Mouse (Mus musculus): ENCODE measurements at regions not wholly inside any gene's neighbourhood (a gene's known extent, or its start where the extent isn't known, plus 50 kb on each side); places are given as distances from the start of the nearest gene placed in this dataset.

DNA sequence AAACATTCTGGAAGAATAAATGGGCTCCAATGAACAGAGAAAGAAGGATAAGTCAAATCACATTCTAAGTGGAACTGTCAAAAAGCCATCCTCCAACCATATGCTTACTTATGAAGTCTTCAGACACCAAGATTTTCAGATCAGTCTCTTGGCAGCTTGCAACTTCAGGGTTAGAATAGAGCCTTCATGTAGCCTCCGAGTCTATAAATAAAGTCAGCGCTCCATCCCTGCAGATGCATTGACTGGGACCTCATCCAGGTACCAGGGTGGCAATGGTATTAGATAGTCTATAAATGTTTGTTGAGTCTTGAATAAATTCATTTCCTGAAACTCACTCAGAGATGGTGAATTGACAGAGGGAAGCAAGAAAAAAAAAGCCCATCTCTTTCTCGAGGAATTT, 107.2 kb upstream of the Eepd1 start:
- Histone ChIP-seq H3K4me2 (no peak overlapping the region), H3K9me3 (no peaks in the 10 kb centered on the region), H3K4me1 (no peaks in the 10 kb centered on the region), H3K9ac (no peak overlapping the region), H3K36me3 (no peaks in the 10 kb centered on the region), H3K4me3 (no peak overlapping the region), H3K27me3 (no peaks in the 10 kb centered on the region), H3K27ac (no peak overlapping the region)
- ATAC-seq (ENCODE audit: borderline replicate concordance, extremely low read depth, low FRiP score, low TSS enrichment), result no peak
- WGBS, result 70% methylated on average over 3 of the region's 3 CpGs

DNA sequence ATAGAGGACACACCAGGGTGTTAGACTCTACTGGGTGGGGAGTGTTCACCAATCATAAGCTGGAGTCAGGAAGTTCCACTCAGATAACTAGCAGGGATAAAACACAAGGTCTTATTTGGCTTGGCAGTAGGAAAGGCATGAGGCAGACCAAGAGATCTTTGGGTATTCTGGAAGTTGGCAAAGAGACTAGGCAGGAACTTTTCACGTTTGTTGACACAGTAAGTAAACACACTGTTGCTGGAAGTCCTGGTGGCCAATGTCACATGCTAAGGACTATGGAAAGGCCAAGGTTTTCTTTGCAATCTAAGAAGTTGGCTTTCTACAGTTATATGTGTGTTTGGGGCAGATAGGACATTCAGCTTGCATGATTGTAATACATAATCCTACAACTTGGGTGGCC, 105.1 kb upstream of the Eepd1 start:
- Histone ChIP-seq H3K4me1 (no peaks in the 10 kb centered on the region), H3K27ac (no peak overlapping the region), H3K9ac (no peak overlapping the region), H3K4me2 (no peak overlapping the region), H3K9me3 (no peaks in the 10 kb centered on the region), H3K4me3 (no peak overlapping the region), H3K27me3 (no peaks in the 10 kb centered on the region), H3K36me3 (no peaks in the 10 kb centered on the region)
- 10% methylated on average over 1 of the region's 1 CpGs for WGBS
- no peak for ATAC-seq (ENCODE audit: borderline replicate concordance, extremely low read depth, low FRiP score, low TSS enrichment)

DNA sequence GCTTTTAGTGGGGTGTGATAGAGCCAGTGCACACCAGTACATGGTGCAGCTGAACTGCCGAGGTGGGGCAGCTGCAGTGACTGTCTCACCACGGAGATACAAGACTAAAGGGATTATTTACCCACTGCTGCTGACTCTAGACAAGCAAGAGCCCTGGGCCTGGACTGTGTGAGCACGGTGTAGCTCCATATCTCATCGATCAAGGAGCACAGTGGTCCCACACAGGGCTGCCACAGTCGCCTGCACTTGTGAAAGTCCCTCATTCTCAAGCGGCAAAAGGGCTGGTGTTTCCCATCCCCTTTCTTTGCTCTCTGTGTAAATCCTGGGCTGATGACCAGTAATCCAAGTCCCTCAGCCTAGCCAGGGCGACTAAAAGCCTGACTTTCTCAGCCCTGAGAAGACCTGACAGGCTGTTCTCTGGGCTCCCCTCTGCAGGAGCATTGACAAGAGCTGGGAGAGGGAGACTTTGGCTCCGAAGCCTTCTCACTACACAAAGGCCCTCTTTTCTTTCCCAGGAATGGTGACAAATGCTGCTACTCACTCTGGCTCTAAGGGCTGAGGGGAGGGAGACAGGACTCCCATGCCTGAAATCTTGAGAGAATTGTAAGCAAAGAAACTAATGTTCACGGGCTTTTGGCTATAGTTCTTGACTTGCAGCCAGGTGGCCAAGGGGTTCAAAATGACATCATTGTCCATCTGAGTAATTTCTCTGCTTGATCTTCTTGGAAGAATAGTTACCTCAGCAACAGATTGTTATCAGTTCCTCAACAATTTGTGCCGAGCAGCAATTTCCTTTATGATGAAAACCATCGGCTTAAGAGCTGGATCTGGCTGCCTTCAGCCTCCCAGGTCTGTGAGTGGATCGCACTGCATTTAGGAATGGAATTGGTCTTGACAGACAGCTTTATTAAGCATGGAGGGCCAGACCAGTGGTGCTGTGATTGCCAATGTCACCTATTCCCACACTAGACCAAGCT, 103.3 kb upstream of the Eepd1 start:
- no peaks in the 10 kb centered on the region for H3K9me3 ChIP-seq
- 41% methylated on average over 12 of the region's 12 CpGs for WGBS
- H3K4me1 ChIP-seq, result no peaks in the 10 kb centered on the region
- H3K9ac ChIP-seq, result no peak overlapping the region
- no peak overlapping the region for H3K4me3 ChIP-seq
- no peaks in the 10 kb centered on the region for H3K36me3 ChIP-seq
- H3K27me3 ChIP-seq, result no peaks in the 10 kb centered on the region
- no peak overlapping the region for H3K27ac ChIP-seq
- no peak overlapping the region for H3K4me2 ChIP-seq
- ATAC-seq (ENCODE audit: borderline replicate concordance, extremely low read depth, low FRiP score, low TSS enrichment), result no peak

DNA sequence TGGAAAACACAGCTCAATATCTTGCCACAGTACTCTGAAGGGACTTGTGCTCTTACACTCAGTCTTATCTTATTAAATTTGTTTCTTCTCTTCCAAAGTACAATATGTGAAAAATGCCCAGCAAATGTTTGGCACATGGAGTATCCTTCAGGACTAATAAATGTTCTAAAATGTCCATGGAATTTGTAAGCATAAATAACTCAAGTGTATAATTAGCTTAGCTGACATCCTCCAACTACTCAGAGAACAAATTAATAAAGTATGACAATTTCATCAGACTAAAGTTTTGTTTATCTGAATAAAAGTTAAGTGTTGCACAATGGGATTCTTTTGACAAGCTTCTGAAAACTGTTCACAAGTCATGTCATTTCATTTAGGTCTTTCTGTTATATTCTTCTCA, 96.0 kb upstream of the Eepd1 start:
- Histone ChIP-seq H3K9ac (no peak overlapping the region), H3K36me3 (no peaks in the 10 kb centered on the region), H3K27ac (no peak overlapping the region), H3K4me2 (no peak overlapping the region), H3K4me3 (no peak overlapping the region), H3K27me3 (no peaks in the 10 kb centered on the region), H3K9me3 (no peaks in the 10 kb centered on the region), H3K4me1 (no peaks in the 10 kb centered on the region)
- no peak for ATAC-seq (ENCODE audit: borderline replicate concordance, extremely low read depth, low FRiP score, low TSS enrichment)

DNA sequence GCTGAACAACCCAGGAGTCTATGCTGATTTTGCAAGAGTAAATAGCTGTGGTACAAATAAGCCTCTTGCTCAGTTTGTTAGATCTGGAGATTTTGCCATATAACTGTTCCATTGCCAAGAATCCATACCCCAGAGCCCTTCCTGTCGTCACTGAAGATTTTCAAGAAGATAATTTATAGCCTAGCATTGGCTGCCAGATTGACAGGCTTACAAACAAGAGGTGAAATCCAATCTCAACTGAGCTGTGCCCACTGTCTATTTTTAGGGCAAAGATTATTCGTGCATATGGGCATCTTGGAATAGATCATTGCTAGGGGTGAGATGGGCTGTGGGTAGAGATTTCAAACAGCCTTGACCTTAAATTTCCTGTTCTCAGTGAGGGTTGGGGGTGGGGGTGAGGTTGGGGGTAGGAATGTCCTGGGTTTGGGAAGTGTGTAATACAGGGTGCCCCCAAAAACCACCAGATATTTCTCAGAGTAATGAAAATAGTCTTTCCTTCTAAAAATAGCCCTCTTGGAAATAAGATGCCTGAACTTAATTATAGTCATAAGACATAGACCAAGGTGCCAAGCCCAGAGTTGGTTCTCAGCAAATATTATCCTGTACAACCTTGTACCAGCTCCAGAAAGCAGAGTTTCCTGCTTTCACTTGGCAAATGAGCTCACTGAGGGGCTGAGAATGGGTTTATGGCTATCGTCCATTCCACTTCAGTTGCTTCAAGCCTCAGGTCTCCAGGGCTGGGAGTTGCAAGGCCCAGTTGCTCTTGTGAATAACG, 93.3 kb upstream of the Eepd1 start:
- Histone ChIP-seq H3K27ac (no peak overlapping the region), H3K9me3 (no peaks in the 10 kb centered on the region), H3K4me1 (no peaks in the 10 kb centered on the region), H3K36me3 (no peaks in the 10 kb centered on the region), H3K27me3 (no peaks in the 10 kb centered on the region), H3K4me3 (no peak overlapping the region), H3K4me2 (no peak overlapping the region), H3K9ac (no peak overlapping the region)
- 71% methylated on average over 4 of the region's 4 CpGs for WGBS
- no peak for ATAC-seq (ENCODE audit: borderline replicate concordance, extremely low read depth, low FRiP score, low TSS enrichment)

DNA sequence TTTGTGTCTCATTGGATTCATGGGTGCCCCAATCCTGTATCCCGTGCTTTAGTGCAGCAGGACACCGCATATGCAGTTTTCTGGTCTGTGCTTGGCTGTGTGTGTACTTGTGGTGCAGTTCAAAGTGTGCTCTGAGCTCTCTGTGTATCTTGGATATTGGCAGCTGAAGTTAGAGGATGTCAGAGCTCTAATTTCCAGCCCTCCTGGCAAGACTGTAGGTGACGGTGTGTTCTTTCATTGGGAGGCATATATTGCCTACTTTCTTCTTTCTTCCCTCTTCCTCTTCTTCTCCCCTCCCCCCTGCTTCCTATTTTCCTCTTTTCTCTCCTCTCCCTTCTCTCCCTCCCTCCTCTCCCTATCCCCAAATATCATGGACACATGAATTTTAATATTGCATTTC, 92.0 kb upstream of the Eepd1 start:
- Histone ChIP-seq H3K27me3 (no peaks in the 10 kb centered on the region), H3K9me3 (no peaks in the 10 kb centered on the region), H3K9ac (no peak overlapping the region), H3K4me2 (no peak overlapping the region), H3K4me1 (no peaks in the 10 kb centered on the region), H3K27ac (no peak overlapping the region), H3K4me3 (no peak overlapping the region), H3K36me3 (no peaks in the 10 kb centered on the region)
- 83% methylated on average over 3 of the region's 3 CpGs for WGBS
- ATAC-seq (ENCODE audit: borderline replicate concordance, extremely low read depth, low FRiP score, low TSS enrichment), result no peak

DNA sequence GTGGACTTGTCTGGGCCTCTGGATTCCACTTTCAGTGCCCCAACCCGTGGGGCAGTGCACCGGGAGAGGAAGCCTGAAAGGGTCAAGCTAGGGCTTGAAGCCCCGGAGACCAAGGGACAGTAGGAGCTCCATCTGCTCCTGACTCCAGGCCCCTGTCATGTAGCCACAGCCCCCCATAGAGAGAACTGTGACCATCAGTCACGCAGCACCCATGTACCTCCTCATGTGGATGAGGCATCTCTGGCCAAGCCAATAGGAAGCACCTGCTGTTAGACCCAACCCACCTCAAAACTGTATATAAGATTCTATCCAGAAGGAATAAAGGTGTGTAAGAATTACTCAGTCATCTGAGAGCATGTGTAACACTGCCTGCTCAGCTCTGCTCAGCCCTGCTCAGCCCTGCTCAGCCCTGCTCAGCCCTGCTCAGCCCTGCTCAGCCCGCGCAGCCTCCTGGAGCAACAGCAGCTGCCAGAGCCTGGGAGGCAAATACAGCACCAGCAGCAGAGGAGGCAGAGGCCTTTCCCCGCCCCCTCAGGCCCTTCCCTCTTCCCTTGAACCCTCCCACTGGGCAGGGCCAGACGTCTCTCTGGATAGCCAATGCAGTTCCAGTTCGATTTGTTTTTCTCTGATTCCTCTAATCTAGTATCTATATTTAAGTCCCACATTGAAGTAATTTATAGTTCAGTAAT, 80.6 kb upstream of the Eepd1 start:
- H3K4me1 ChIP-seq, result no peaks in the 10 kb centered on the region
- peak overlapping the region; percentile 19; the same call in 1 of the 2 replicates for H3K4me2 ChIP-seq
- no peaks in the 10 kb centered on the region for H3K27me3 ChIP-seq
- H3K9ac ChIP-seq, result no peak overlapping the region
- H3K4me3 ChIP-seq, result no peak overlapping the region
- H3K9me3 ChIP-seq, result no peaks in the 10 kb centered on the region
- 27% methylated on average over 9 of the region's 9 CpGs for WGBS
- no peaks in the 10 kb centered on the region for H3K36me3 ChIP-seq
- H3K27ac ChIP-seq, result no peak overlapping the region
- ATAC-seq (ENCODE audit: borderline replicate concordance, extremely low read depth, low FRiP score, low TSS enrichment), result peak; percentile 83; the same call in 1 of the 2 replicates

DNA sequence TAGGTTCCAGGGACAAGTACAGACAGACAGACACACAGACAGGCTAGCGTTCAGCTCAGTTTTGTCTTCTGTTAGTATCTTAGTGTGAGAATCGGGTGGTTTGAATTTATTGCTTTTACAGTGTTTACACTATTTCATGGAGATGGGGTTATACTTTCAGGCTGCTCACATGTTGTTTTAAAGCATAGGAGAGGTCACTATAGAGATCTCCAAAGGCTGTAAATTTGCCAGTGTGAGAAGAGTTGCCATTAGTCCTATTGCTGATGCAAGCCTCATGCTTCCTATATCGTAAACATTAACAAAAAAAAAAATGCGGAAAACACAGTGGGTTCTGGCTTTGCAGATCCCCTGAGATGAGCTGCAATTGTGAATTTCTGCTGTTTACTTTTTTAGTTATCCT, 75.5 kb upstream of the Eepd1 start:
- no peak overlapping the region for H3K4me2 ChIP-seq
- no peak for ATAC-seq (ENCODE audit: borderline replicate concordance, extremely low read depth, low FRiP score, low TSS enrichment)
- no peaks in the 10 kb centered on the region for H3K4me1 ChIP-seq
- no peak overlapping the region for H3K27ac ChIP-seq
- WGBS, result 72% methylated on average over 4 of the region's 4 CpGs
- H3K9me3 ChIP-seq, result no peaks in the 10 kb centered on the region
- no peaks in the 10 kb centered on the region for H3K27me3 ChIP-seq
- H3K4me3 ChIP-seq, result no peak overlapping the region
- no peaks in the 10 kb centered on the region for H3K36me3 ChIP-seq
- H3K9ac ChIP-seq, result no peak overlapping the region

DNA sequence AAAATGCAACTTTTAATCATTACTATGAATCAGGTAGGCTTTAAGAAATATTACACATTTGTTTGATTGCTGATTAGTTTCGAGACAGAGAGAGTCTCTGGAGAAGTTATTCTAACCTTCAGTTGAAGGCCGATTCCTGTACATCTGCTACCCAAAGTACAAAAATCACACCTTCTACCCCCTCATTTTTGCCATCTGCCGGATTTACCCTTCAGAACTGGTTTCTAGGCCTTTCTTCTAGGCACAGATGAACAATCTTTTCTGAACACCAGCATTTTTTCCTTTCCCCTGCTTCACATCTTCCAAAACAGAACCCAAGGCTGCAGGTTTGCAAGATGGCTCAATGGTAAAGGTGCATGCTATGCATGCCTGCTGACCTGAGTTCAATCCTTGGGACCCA, 72.8 kb upstream of the Eepd1 start:
- no peak overlapping the region for H3K4me3 ChIP-seq
- no peaks in the 10 kb centered on the region for H3K9me3 ChIP-seq
- H3K4me1 ChIP-seq, result no peaks in the 10 kb centered on the region
- no peaks in the 10 kb centered on the region for H3K27me3 ChIP-seq
- H3K36me3 ChIP-seq, result no peaks in the 10 kb centered on the region
- whole genome bisulfite sequencing, result 81% methylated on average over 3 of the region's 3 CpGs
- H3K9ac ChIP-seq, result no peak overlapping the region
- H3K27ac ChIP-seq, result no peak overlapping the region
- ATAC-seq (ENCODE audit: borderline replicate concordance, extremely low read depth, low FRiP score, low TSS enrichment), result no peak
- no peak overlapping the region for H3K4me2 ChIP-seq

DNA sequence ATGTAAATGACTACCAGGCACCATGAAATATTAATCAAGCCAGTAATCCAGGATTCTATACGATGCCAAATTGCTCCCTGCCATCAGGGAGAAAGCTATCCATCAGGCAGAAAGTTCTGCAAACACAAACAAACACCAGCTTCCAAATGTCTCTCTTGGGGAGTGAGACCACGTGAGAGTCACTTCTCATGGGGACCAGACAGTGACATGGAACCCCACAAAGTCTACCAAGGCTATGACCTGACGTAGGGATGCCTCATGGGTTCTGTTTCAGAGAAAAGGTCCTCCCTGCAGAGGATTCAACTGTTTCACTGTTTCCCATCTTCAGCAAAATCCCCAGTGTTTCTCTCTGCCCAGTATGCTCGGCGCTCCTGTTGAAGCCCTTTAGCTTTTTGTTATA, 71.6 kb upstream of the Eepd1 start:
- 66% methylated on average over 5 of the region's 5 CpGs for WGBS
- Histone ChIP-seq H3K4me3 (no peak overlapping the region), H3K4me1 (no peaks in the 10 kb centered on the region), H3K27me3 (no peaks in the 10 kb centered on the region), H3K4me2 (no peak overlapping the region), H3K9ac (no peak overlapping the region), H3K36me3 (no peaks in the 10 kb centered on the region), H3K9me3 (no peaks in the 10 kb centered on the region), H3K27ac (no peak overlapping the region)
- no peak for ATAC-seq (ENCODE audit: borderline replicate concordance, extremely low read depth, low FRiP score, low TSS enrichment)

DNA sequence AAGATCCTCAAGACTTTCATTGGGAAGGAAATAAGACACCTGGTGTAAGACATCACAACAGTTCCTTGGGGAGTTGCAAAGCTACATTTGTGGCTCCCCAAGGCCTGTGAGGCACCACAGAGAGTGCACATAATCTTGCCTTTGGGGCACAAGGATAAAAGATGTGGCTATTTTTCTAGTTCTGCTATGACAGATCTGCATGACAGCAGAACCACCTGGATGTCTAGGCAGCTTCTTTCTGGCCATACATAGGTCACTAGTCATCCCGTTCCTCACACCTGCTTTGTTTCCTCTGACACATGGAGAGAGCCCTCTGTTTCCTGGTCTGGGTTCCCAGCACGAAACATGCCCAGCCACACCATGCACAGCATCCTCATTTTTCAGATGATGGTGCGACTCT, 67.5 kb upstream of the Eepd1 start:
- 60% methylated on average over 3 of the region's 3 CpGs for WGBS
- Histone ChIP-seq H3K9me3 (no peaks in the 10 kb centered on the region), H3K36me3 (no peaks in the 10 kb centered on the region), H3K4me2 (no peak overlapping the region), H3K4me3 (no peak overlapping the region), H3K9ac (no peak overlapping the region), H3K27me3 (no peaks in the 10 kb centered on the region), H3K4me1 (no peaks in the 10 kb centered on the region), H3K27ac (no peak overlapping the region)
- ATAC-seq (ENCODE audit: borderline replicate concordance, extremely low read depth, low FRiP score, low TSS enrichment), result no peak

DNA sequence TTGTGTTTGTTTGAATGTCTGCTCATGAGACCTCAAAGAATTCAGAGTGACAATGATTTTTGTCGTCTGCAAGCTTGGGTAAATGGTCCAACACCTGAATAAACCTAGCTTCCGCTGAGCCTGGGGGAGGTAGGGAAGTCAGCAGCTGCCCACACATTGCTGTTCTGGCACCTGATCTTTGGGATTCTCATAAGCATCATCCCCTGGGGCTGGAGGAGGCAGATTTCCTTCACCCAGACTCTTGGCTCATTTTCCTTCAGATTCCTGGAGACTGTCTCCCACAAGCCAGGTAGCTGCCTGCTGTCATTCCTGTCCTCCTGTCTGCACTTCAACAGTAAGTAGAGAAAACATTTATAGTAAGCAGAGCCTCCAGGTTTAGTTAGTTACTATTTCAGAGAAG, 67.0 kb upstream of the Eepd1 start:
- no peak for ATAC-seq (ENCODE audit: borderline replicate concordance, extremely low read depth, low FRiP score, low TSS enrichment)
- Histone ChIP-seq H3K4me1 (no peaks in the 10 kb centered on the region), H3K4me3 (no peak overlapping the region), H3K9ac (no peak overlapping the region), H3K27ac (no peak overlapping the region), H3K9me3 (no peaks in the 10 kb centered on the region), H3K4me2 (no peak overlapping the region), H3K36me3 (no peaks in the 10 kb centered on the region), H3K27me3 (no peaks in the 10 kb centered on the region)
- 53% methylated on average over 2 of the region's 2 CpGs for WGBS

Data from lung, embryonic 15.5 days (tissue).